Mouse (Mus musculus) monocyte, adult 5-6 weeks (primary cell): Measurements from ENCODE around the gene Cntfr. TPM values are rescaled to one million over a fixed set of nuclear protein-coding genes. Genes with fewer than 3 reads are reported as not detected.

Experiments
- ATAC-seq: fragments of 153-309, 156-312 bp; replicated peaks from 2 replicates; pipeline ENCODE4 v1.8.0; 2017; ENCODE audit warnings: mild to moderate bottlenecking; ENCODE audit not compliant: low TSS enrichment, insufficient number of reproducible peaks, severe bottlenecking, poor library complexity, low FRiP score
- total RNA-seq: library from RNA; stranded (forward); fragments of 200-1000, 200-491, 200-594 nt; gene quantifications from 3 replicates; pipeline ENCODE4 v1.2.3, GENCODE M21; 2017

Gene Cntfr
- total RNA-seq, 1 experiment from 2014 or later: not detected

- ATAC-seq: no peak
Measured at GRCm38 (mm10) chr4:41662723-41663122, 34.2 kb downstream of the Cntfr start.

- ATAC-seq: no peak
Measured at GRCm38 (mm10) chr4:41660851-41661430, 35.9 kb downstream of the Cntfr start.

- ATAC-seq: no peak
Measured at GRCm38 (mm10) chr4:41659556-41659955, 37.3 kb downstream of the Cntfr start.

- no peak for ATAC-seq
Measured at GRCm38 (mm10) chr4:41658566-41659384, 38.1 kb downstream of the Cntfr start.

- no peak for ATAC-seq
Measured at GRCm38 (mm10) chr4:41655525-41655924, 41.4 kb downstream of the Cntfr start.

GRCm38 (mm10) chr4:41654217-41654616 is 42.7 kb downstream of the Cntfr start:
- ATAC-seq: no peak

GRCm38 (mm10) chr4:41653730-41654129 is 43.2 kb downstream of the Cntfr start:
- ATAC-seq: no peak

- no peak for ATAC-seq
Measured at GRCm38 (mm10) chr4:41653296-41653695, 43.6 kb downstream of the Cntfr start.

- no peak for ATAC-seq
Measured at GRCm38 (mm10) chr4:41648627-41649026, 48.3 kb downstream of the Cntfr start.

GRCm38 (mm10) chr4:41648157-41648556 is 48.7 kb downstream of the Cntfr start:
- no peak for ATAC-seq

GRCm38 (mm10) chr4:41645488-41645887 is 51.4 kb downstream of the Cntfr start:
- 0 out of 2 replicates have a peak, but pooled peaks have one; percentile 15 for ATAC-seq

GRCm38 (mm10) chr4:41641199-41641822 is 55.6 kb downstream of the Cntfr start:
- ATAC-seq: no peak

GRCm38 (mm10) chr4:41639913-41640507 is 56.9 kb downstream of the Cntfr start, which contains the start of gene Enho:
TSS of gene Enho (minus strand) at chr4:41640324.
- ATAC-seq: peak; percentile 91

GRCm38 (mm10) chr4:41639214-41639841 is 57.6 kb downstream of the Cntfr start:
- ATAC-seq: no peak

- ATAC-seq: no peak
Measured at GRCm38 (mm10) chr4:41638828-41639213, 58.1 kb downstream of the Cntfr start.

GRCm38 (mm10) chr4:41638186-41638731 is 58.6 kb downstream of the Cntfr start:
- no peak for ATAC-seq

GRCm38 (mm10) chr4:41636882-41637635 is 59.8 kb downstream of the Cntfr start:
- no peak for ATAC-seq

GRCm38 (mm10) chr4:41636366-41636765 is 60.5 kb downstream of the Cntfr start:
- no peak for ATAC-seq
